Mouse (Mus musculus) neutrophil, adult 83 days (primary cell): Measurements from ENCODE around the gene Med23. TPM values are rescaled to one million over a fixed set of nuclear protein-coding genes. Genes with fewer than 3 reads are reported as not detected.

ENCODE experiments used
- total RNA-seq, 2 experiments: library from RNA; stranded (reverse); gene quantifications; one replicate each; pipeline ENCODE4 v1.2.4; 2023

Med23 gene
- total RNA-seq, result 10 to 100 TPM; 18.2 to 22.1 TPM

DNA sequence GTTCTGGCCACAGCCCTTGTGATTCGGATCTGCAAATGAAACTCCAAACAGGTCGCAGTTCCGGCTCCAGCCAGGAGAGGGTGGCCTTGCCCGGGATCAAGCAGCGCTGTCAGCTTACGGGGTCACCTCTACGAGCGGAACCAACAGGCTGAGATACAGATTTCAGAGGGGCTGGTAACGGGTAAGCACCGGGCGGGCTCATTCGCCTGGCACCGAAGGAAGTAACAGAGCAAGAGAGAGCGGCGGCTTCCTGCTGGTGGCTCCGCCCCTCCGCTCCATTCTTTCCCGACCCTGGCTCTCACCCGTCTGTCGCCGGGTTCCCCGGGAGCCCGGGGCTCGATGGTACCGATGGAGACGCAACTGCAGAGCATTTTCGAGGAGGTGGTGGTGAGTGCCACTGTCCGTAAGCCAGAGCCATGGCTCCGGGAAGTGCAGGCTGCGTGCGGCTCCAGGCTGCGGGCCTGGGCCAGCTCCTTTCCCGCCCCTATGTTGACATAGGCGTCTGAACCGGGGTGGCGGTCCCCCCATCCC is at the start of gene Med23:
TSS of gene Med23 (plus strand) at position 227 of the 531 bp plus-strand sequence.

DNA sequence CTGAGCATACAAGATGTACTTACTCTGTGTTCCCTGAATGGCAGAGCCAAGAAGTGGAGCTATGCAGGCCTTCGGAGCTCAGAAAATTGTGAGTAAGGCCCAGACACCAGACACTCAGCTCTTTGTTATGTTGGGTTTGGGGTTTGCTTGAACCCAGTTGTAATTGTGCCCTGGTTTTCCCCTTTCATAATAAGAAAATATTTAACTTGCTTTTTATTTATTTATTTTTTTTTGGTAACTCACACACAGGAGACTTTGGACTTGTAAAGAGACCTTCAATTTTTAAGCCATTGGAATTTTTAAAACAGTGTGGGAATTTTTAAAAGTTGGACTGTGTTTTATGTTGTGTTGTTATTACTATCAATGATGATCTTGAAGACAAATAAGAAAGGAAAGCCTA is 27.1 kb upstream of the Med23 start, which contains the start of gene Enpp3:
TSS of gene Enpp3 (minus strand) at position 148 of the 400 bp plus-strand sequence.

DNA sequence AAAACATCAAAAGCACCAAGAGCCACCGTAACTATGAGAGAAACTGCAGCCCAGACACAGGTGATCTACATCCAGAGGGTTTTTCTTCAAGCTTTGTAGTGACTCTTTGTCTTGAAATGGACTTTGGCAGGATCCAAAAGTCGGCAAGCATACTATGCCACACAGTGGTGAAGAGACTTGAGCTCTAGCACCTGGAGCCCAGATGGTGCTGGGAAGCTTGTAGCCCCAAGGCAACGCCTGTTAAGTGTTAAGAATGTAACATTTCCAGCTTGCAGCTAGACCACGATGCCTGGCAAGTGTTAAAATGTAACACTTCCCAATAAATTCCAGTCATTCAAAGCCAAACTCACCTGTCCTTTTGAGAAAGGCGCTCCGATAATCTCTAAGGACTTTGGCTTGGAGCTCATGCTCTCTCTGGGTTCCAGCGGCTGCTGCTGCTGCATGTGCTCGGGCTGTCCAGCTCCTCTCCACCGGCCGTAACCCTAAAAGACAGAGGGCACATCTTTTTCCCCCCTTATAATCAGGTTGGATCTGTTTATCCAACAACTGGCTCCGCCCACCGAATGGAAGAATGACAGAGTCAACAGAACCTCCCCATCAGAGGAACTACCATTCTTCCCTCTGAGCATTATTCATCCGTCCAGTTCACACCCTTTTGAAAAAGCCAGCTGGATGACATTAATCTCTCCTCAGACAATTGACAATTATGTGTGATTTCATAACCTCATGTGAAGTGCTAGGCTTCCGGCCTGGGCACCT is 57.4 kb downstream of the Med23 start, which contains the start of gene Arg1:
TSS of gene Arg1 (minus strand) at position 523 of the 759 bp plus-strand sequence.

Other genes with a start within 250 kb of the Med23 start
- under 1 TPM; 0.44 to 0.48 TPM for gene Enpp1, start 157.8 kb upstream of the Med23 start, total RNA-seq
- gene Enpp3, start 27.2 kb upstream of the Med23 start, total RNA-seq, result under 1 TPM; 0.35 to 0.46 TPM
- under 1 TPM in 1 of 2 experiments, not detected in 1; 0.22 TPM for gene Arg1, start 57.5 kb downstream of the Med23 start, total RNA-seq